Mouse (Mus musculus): Measurements from ENCODE around the gene Ugt1a2. TPM values are rescaled to one million over a fixed set of nuclear protein-coding genes. Genes with fewer than 3 reads are reported as not detected.

Gene Ugt1a2
- polyA plus RNA-seq, 1 experiment from 2014 or later = not detected

- Histone ChIP-seq H3K4me1 (ENCODE audit: insufficient read depth) (no peaks in the 10 kb centered on the region; the same call in 1 of the 2 replicates), H3K9me3 (ENCODE audit: low read length) (peaks cover 35% of the 10 kb centered on the region), H3K4me2 (ENCODE audit: low read depth, low read length) (no peak overlapping the region), H3K27ac (ENCODE audit: low read depth) (no peak overlapping the region), H3K27me3 (ENCODE audit: insufficient read depth, low read length) (no peaks in the 10 kb centered on the region), H3K36me3 (replicated peaks; ENCODE audit: insufficient read depth, low read length) (no peaks in the 10 kb centered on the region), H3K9ac (replicated peaks) (no peak overlapping the region), H3K4me3 (ENCODE audit: low read depth, low read length) (no peak overlapping the region)
- ATAC-seq (no peak), DNase-seq (no peak)
- 60% methylated on average over 5 of the region's 5 CpGs for WGBS (ENCODE audit: insufficient replicate concordance)
- TF ChIP-seq CTCF (IDR thresholded peaks at IDR 0.05; ENCODE audit: low read depth) (no peak), EP300 (IDR thresholded peaks at IDR 0.05; ENCODE audit: low read depth) (no peak)
These were observed 39.7 kb downstream of the Ugt1a2 start for GRCm38 (mm10) chr1:88240072-88240471.

- Histone ChIP-seq H3K27ac (ENCODE audit: low read depth) (no peak overlapping the region), H3K9me3 (ENCODE audit: low read length) (peaks cover 29% of the 10 kb centered on the region)
- ATAC-seq = no peak
These were observed 40.2 kb downstream of the Ugt1a2 start for GRCm38 (mm10) chr1:88240579-88240978.

GRCm38 (mm10) chr1:88243861-88244260, 43.5 kb downstream of the Ugt1a2 start:
- no peak overlapping the region for H3K9ac ChIP-seq (replicated peaks)
- no peak overlapping the region for H3K4me3 ChIP-seq (ENCODE audit: low read depth, low read length)
- H3K27ac ChIP-seq (ENCODE audit: low read depth) = no peak overlapping the region
- peaks cover 23% of the 10 kb centered on the region for H3K9me3 ChIP-seq (ENCODE audit: low read length)
- H3K4me2 ChIP-seq (ENCODE audit: low read depth, low read length) = no peak overlapping the region
- no peak for TF ChIP-seq CTCF (IDR thresholded peaks at IDR 0.05; ENCODE audit: low read depth)
- no peak for TF ChIP-seq EP300 (IDR thresholded peaks at IDR 0.05; ENCODE audit: low read depth)
- no peaks in the 10 kb centered on the region for H3K4me1 ChIP-seq (ENCODE audit: insufficient read depth)
- ATAC-seq = no peak
- no peaks in the 10 kb centered on the region for H3K27me3 ChIP-seq (ENCODE audit: insufficient read depth, low read length)
- DNase-seq = no peak
- WGBS (ENCODE audit: insufficient replicate concordance) = 57% methylated on average over 5 of the region's 5 CpGs
- H3K36me3 ChIP-seq (replicated peaks; ENCODE audit: insufficient read depth, low read length) = no peaks in the 10 kb centered on the region

More at GRCm38 (mm10) chr1:88240579-88240978, 40.2 kb downstream of the Ugt1a2 start:
- WGBS (ENCODE audit: insufficient replicate concordance) = 55% methylated on average over 4 of the region's 4 CpGs
- no peaks in the 10 kb centered on the region for H3K27me3 ChIP-seq (ENCODE audit: insufficient read depth, low read length)
- DNase-seq = no peak
- H3K4me3 ChIP-seq (ENCODE audit: low read depth, low read length) = no peak overlapping the region
- H3K9ac ChIP-seq (replicated peaks) = no peak overlapping the region
- no peaks in the 10 kb centered on the region for H3K36me3 ChIP-seq (replicated peaks; ENCODE audit: insufficient read depth, low read length)
- TF ChIP-seq EP300 (IDR thresholded peaks at IDR 0.05; ENCODE audit: low read depth) (no peak), CTCF (IDR thresholded peaks at IDR 0.05; ENCODE audit: low read depth) (no peak)
- H3K4me1 ChIP-seq (ENCODE audit: insufficient read depth) = no peaks in the 10 kb centered on the region; the same call in 1 of the 2 replicates
- no peak overlapping the region for H3K4me2 ChIP-seq (ENCODE audit: low read depth, low read length)

GRCm38 (mm10) chr1:88245881-88246280, 45.5 kb downstream of the Ugt1a2 start:
- Histone ChIP-seq H3K27me3 (ENCODE audit: insufficient read depth, low read length) (no peaks in the 10 kb centered on the region), H3K9me3 (ENCODE audit: low read length) (peaks cover 21% of the 10 kb centered on the region), H3K4me2 (ENCODE audit: low read depth, low read length) (no peak overlapping the region), H3K4me1 (ENCODE audit: insufficient read depth) (no peaks in the 10 kb centered on the region), H3K4me3 (ENCODE audit: low read depth, low read length) (no peak overlapping the region), H3K27ac (ENCODE audit: low read depth) (no peak overlapping the region), H3K9ac (replicated peaks) (no peak overlapping the region), H3K36me3 (replicated peaks; ENCODE audit: insufficient read depth, low read length) (no peaks in the 10 kb centered on the region)
- no peak for TF ChIP-seq CTCF (IDR thresholded peaks at IDR 0.05; ENCODE audit: low read depth)
- TF ChIP-seq EP300 (IDR thresholded peaks at IDR 0.05; ENCODE audit: low read depth) = no peak
- WGBS (ENCODE audit: insufficient replicate concordance) = 67% methylated on average over 6 of the region's 6 CpGs
- ATAC-seq (no peak), DNase-seq (no peak)

- 40% methylated on average over 6 of the region's 6 CpGs for WGBS (ENCODE audit: insufficient replicate concordance)
- no peak overlapping the region for H3K27ac ChIP-seq (ENCODE audit: low read depth)
- no peak overlapping the region for H3K9ac ChIP-seq (replicated peaks)
- H3K4me3 ChIP-seq (ENCODE audit: low read depth, low read length) = no peak overlapping the region
- H3K36me3 ChIP-seq (replicated peaks; ENCODE audit: insufficient read depth, low read length) = no peaks in the 10 kb centered on the region
- TF ChIP-seq CTCF (IDR thresholded peaks at IDR 0.05; ENCODE audit: low read depth) (no peak), EP300 (IDR thresholded peaks at IDR 0.05; ENCODE audit: low read depth) (no peak)
- H3K9me3 ChIP-seq (ENCODE audit: low read length) = peaks cover 21% of the 10 kb centered on the region
- no peaks in the 10 kb centered on the region for H3K27me3 ChIP-seq (ENCODE audit: insufficient read depth, low read length)
- no peaks in the 10 kb centered on the region for H3K4me1 ChIP-seq (ENCODE audit: insufficient read depth)
- ATAC-seq (no peak), DNase-seq (no peak)
- H3K4me2 ChIP-seq (ENCODE audit: low read depth, low read length) = no peak overlapping the region
These were observed 46.0 kb downstream of the Ugt1a2 start for GRCm38 (mm10) chr1:88246386-88246785.

GRCm38 (mm10) chr1:88247660-88248059, 47.3 kb downstream of the Ugt1a2 start:
- TF ChIP-seq CTCF (IDR thresholded peaks at IDR 0.05; ENCODE audit: low read depth) = no peak
- Histone ChIP-seq H3K9ac (replicated peaks) (no peak overlapping the region), H3K9me3 (ENCODE audit: low read length) (peaks cover 23% of the 10 kb centered on the region), H3K4me1 (ENCODE audit: insufficient read depth) (peaks cover under 1% of the 10 kb centered on the region; the same call in 1 of the 2 replicates), H3K36me3 (replicated peaks; ENCODE audit: insufficient read depth, low read length) (no peaks in the 10 kb centered on the region), H3K27me3 (ENCODE audit: insufficient read depth, low read length) (no peaks in the 10 kb centered on the region), H3K27ac (ENCODE audit: low read depth) (no peak overlapping the region), H3K4me2 (ENCODE audit: low read depth, low read length) (no peak overlapping the region), H3K4me3 (ENCODE audit: low read depth, low read length) (no peak overlapping the region)
- no peak for ATAC-seq
- no peak for DNase-seq
- 44% methylated on average over 2 of the region's 2 CpGs for WGBS (ENCODE audit: insufficient replicate concordance)

- H3K4me2 ChIP-seq (ENCODE audit: low read depth, low read length) = no peak overlapping the region
- H3K36me3 ChIP-seq (replicated peaks; ENCODE audit: insufficient read depth, low read length) = no peaks in the 10 kb centered on the region
- TF ChIP-seq CTCF (IDR thresholded peaks at IDR 0.05; ENCODE audit: low read depth) (no peak), EP300 (IDR thresholded peaks at IDR 0.05; ENCODE audit: low read depth) (no peak)
- H3K9ac ChIP-seq (replicated peaks) = no peak overlapping the region
- WGBS (ENCODE audit: insufficient replicate concordance) = 58% methylated on average over 4 of the region's 4 CpGs
- DNase-seq (no peak), ATAC-seq (no peak)
- H3K9me3 ChIP-seq (ENCODE audit: low read length) = peaks cover 23% of the 10 kb centered on the region
- H3K4me3 ChIP-seq (ENCODE audit: low read depth, low read length) = no peak overlapping the region
- H3K27ac ChIP-seq (ENCODE audit: low read depth) = no peak overlapping the region
- H3K27me3 ChIP-seq (ENCODE audit: insufficient read depth, low read length) = no peaks in the 10 kb centered on the region
- H3K4me1 ChIP-seq (ENCODE audit: insufficient read depth) = peaks cover 10% of the 10 kb centered on the region
These were observed 48.3 kb downstream of the Ugt1a2 start for GRCm38 (mm10) chr1:88248658-88249057.

All from liver, postnatal 0 days (tissue).